Mouse (Mus musculus): ENCODE results near the gene Wdr26.
A peak's percentile ranks its signal among the peaks of the same experiment; 100 is the strongest.

The Wdr26 gene

GRCm38 (mm10) chr1:181211920-181212633, at the start of gene Wdr26:
Gene Wdr26 (minus strand): TSS chr1:181212001.
- H3K36me3 ChIP-seq (ENCODE audit: control insufficient read depth, insufficient read depth, low read length, poor library complexity, severe bottlenecking) = peaks cover 3% of the 10 kb centered on the region; the same call in 1 of the 2 replicates
- peak; percentile 89 for DNase-seq (ENCODE audit: low read depth, low spot score)

GRCm38 (mm10) chr1:181260949-181261696, 49.3 kb upstream of the Wdr26 start:
- Histone ChIP-seq H3K27me3 (ENCODE audit: control insufficient read depth, insufficient read depth, low read length, poor library complexity, severe bottlenecking) (no peaks in the 10 kb centered on the region), H3K36me3 (ENCODE audit: control insufficient read depth, insufficient read depth, low read length, poor library complexity, severe bottlenecking) (no peaks in the 10 kb centered on the region)
- DNase-seq (ENCODE audit: low read depth, low spot score) = no peak

More at GRCm38 (mm10) chr1:181211920-181212633, at the start of gene Wdr26:
- no peaks in the 10 kb centered on the region; the same call in 1 of the 2 replicates for H3K27me3 ChIP-seq (ENCODE audit: control insufficient read depth, insufficient read depth, low read length, poor library complexity, severe bottlenecking)

- H3K27me3 ChIP-seq (ENCODE audit: control insufficient read depth, insufficient read depth, low read length, poor library complexity, severe bottlenecking) = no peaks in the 10 kb centered on the region
- no peaks in the 10 kb centered on the region for H3K36me3 ChIP-seq (ENCODE audit: control insufficient read depth, insufficient read depth, low read length, poor library complexity, severe bottlenecking)
- no peak for DNase-seq (ENCODE audit: low read depth, low spot score)
These were observed 48.6 kb upstream of the Wdr26 start for GRCm38 (mm10) chr1:181260422-181260821.

- H3K27me3 ChIP-seq (ENCODE audit: control insufficient read depth, insufficient read depth, low read length, poor library complexity, severe bottlenecking) = no peaks in the 10 kb centered on the region
- H3K36me3 ChIP-seq (ENCODE audit: control insufficient read depth, insufficient read depth, low read length, poor library complexity, severe bottlenecking) = no peaks in the 10 kb centered on the region
- peak; percentile 49 for DNase-seq (ENCODE audit: low read depth, low spot score)
These were observed 48.0 kb upstream of the Wdr26 start for GRCm38 (mm10) chr1:181259626-181260410.

GRCm38 (mm10) chr1:181259056-181259455, 47.3 kb upstream of the Wdr26 start:
- Histone ChIP-seq H3K36me3 (ENCODE audit: control insufficient read depth, insufficient read depth, low read length, poor library complexity, severe bottlenecking) (no peaks in the 10 kb centered on the region), H3K27me3 (ENCODE audit: control insufficient read depth, insufficient read depth, low read length, poor library complexity, severe bottlenecking) (no peaks in the 10 kb centered on the region)
- DNase-seq (ENCODE audit: low read depth, low spot score) = no peak

GRCm38 (mm10) chr1:181258616-181259015, 46.8 kb upstream of the Wdr26 start:
- H3K27me3 ChIP-seq (ENCODE audit: control insufficient read depth, insufficient read depth, low read length, poor library complexity, severe bottlenecking) = no peaks in the 10 kb centered on the region
- DNase-seq (ENCODE audit: low read depth, low spot score) = no peak

GRCm38 (mm10) chr1:181257585-181258555, 46.1 kb upstream of the Wdr26 start:
- no peaks in the 10 kb centered on the region for H3K36me3 ChIP-seq (ENCODE audit: control insufficient read depth, insufficient read depth, low read length, poor library complexity, severe bottlenecking)
- no peaks in the 10 kb centered on the region for H3K27me3 ChIP-seq (ENCODE audit: control insufficient read depth, insufficient read depth, low read length, poor library complexity, severe bottlenecking)
- DNase-seq (ENCODE audit: low read depth, low spot score) = no peak

More at GRCm38 (mm10) chr1:181258616-181259015, 46.8 kb upstream of the Wdr26 start:
- H3K36me3 ChIP-seq (ENCODE audit: control insufficient read depth, insufficient read depth, low read length, poor library complexity, severe bottlenecking) = no peaks in the 10 kb centered on the region

GRCm38 (mm10) chr1:181256689-181257584, 45.1 kb upstream of the Wdr26 start:
- DNase-seq (ENCODE audit: low read depth, low spot score) = peak; percentile 87
- Histone ChIP-seq H3K27me3 (ENCODE audit: control insufficient read depth, insufficient read depth, low read length, poor library complexity, severe bottlenecking) (no peaks in the 10 kb centered on the region), H3K36me3 (ENCODE audit: control insufficient read depth, insufficient read depth, low read length, poor library complexity, severe bottlenecking) (no peaks in the 10 kb centered on the region)

GRCm38 (mm10) chr1:181255891-181256688, 44.3 kb upstream of the Wdr26 start:
- H3K27me3 ChIP-seq (ENCODE audit: control insufficient read depth, insufficient read depth, low read length, poor library complexity, severe bottlenecking) = no peaks in the 10 kb centered on the region
- no peaks in the 10 kb centered on the region for H3K36me3 ChIP-seq (ENCODE audit: control insufficient read depth, insufficient read depth, low read length, poor library complexity, severe bottlenecking)
- DNase-seq (ENCODE audit: low read depth, low spot score) = peak; percentile 61

- no peak for DNase-seq (ENCODE audit: low read depth, low spot score)
- H3K27me3 ChIP-seq (ENCODE audit: control insufficient read depth, insufficient read depth, low read length, poor library complexity, severe bottlenecking) = no peaks in the 10 kb centered on the region
- H3K36me3 ChIP-seq (ENCODE audit: control insufficient read depth, insufficient read depth, low read length, poor library complexity, severe bottlenecking) = no peaks in the 10 kb centered on the region
These were observed 43.6 kb upstream of the Wdr26 start for GRCm38 (mm10) chr1:181255450-181255849.

- H3K36me3 ChIP-seq (ENCODE audit: control insufficient read depth, insufficient read depth, low read length, poor library complexity, severe bottlenecking) = no peaks in the 10 kb centered on the region
- DNase-seq (ENCODE audit: low read depth, low spot score) = peak; percentile 51
- no peaks in the 10 kb centered on the region for H3K27me3 ChIP-seq (ENCODE audit: control insufficient read depth, insufficient read depth, low read length, poor library complexity, severe bottlenecking)
These were observed 39.8 kb upstream of the Wdr26 start for GRCm38 (mm10) chr1:181251624-181252023.

GRCm38 (mm10) chr1:181250961-181251360, 39.2 kb upstream of the Wdr26 start:
- H3K36me3 ChIP-seq (ENCODE audit: control insufficient read depth, insufficient read depth, low read length, poor library complexity, severe bottlenecking) = no peaks in the 10 kb centered on the region
- no peak for DNase-seq (ENCODE audit: low read depth, low spot score)
- H3K27me3 ChIP-seq (ENCODE audit: control insufficient read depth, insufficient read depth, low read length, poor library complexity, severe bottlenecking) = no peaks in the 10 kb centered on the region
